Mouse (Mus musculus): Measurements from ENCODE around the gene Olfr221. TPM values are rescaled to one million over a fixed set of nuclear protein-coding genes. Genes with fewer than 3 reads are reported as not detected.
A peak's percentile ranks its signal among the peaks of the same experiment; 100 is the strongest.

The Olfr221 gene
- polyA plus RNA-seq, 2 experiments from 2014 or later, result not detected

DNA sequence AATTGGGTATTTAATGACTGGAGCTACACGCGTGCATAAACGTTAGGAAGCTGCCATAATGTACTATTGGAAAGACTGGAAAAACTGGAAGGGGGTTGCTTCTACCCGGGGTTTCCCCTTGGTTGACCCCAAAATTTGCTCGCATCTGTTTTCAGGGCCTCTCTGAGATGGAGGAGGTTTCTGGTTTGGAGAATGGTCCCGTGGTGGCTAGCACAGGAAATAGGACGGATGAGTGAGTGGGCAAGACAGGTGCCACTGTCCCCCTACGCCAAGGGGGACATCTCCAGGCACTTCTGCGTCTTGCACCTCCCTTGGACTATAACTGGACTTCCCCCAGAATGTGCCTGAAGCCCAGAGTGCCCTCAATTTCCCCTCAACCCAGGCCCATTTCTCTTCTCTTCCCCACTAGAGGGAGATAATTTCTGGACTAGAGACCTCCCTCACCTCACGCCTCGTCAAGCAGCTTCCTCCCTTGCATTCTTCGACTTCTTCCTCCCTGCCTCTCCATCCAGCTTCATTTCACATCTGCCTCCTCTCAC, 23.1 kb downstream of the Olfr221 start:
- ATAC-seq, result peak; percentile 25

DNA sequence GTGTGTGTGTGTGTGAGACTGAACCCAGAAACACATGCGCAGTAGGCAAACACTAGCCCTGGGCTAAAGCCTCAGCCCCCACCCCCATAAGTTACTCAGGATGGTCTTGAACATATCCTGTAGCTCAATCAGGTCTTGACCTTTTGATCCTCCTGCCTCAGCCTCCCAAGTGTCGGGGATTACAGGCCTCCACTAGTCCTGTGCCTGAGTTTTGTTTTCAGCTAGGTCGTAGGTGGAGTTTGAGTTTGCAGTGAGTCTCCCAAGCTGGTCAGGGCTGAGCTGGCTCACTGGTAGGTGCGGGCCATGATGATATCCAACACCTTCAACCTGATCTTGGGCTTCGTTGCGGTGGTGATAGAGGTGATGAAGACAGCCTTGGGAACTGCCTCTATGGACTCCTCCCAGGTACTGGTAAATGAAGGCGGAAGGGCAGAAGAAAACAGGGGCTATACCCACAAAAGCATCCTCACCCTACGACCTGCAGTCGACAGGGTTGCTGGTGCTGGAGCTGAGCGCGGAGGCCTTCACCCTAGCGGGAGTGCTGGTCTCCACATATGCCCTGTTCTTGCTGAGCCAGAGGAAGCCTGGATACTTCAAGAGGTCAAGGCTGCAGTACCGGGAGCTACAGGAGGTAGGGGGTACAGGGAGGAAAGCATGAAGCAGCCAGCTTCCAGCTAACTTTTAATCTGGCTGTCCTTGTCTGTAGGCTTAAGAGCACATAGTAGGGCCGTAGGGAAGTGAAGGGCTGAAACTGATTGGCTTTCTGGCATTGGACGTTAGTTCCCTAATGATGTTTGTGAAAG, 23.8 kb downstream of the Olfr221 start:
- ATAC-seq, result no peak

DNA sequence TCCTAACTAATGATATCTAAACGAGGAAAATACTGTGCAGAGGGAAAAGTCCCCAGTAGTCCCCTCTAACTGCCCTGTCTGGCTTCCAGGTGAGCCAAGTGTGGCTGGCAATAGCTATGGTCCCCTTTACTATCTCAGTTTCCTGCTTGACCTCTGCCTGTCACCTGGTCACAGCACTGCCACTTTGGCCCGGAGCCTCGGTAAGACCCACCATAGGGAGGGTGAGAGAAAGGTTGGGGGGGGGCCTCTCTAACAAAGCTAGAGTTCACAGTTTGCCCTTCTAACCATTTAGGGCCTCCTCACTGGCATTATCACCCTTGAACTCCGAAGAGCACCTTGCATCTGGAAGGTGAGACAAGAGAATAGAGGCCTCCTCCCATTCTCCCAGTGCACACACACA, 24.6 kb downstream of the Olfr221 start:
- ATAC-seq, result no peak

DNA sequence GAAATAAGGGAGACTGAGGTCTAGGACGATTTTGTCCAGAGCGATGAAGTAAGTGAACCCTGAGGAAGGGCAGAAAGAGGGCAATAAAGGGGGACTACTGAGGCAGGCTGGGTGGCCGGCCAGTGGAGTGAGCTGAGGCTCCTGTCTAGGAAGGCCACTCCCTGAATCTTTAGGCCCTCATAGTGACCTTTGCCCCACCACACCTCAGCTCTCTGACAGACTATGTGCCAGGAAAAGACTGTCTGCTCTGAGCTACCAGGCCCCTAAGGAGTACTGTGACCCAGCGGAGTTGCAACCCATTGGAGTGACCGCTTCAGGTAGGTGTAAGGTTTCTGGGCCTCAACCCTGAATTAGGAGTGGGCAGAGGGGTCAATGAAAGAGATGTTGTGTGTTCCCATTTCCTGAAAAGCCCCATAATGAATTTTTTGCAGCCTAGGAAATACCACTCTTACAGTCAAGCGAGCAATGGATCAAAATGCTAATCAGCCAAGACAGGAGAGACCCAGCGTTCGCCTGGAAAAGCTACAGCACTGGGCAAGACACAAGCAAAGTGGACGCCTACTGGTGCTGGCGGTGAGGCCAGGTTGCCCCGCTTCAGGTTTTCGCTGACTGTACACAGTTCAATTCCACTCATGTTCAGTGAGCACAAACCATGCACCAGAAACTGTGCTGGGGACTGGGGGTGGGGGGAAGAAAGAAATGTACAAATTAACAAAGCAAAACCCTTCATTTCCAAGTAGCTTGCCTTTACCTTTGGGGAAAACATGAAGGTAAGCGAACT, 25.4 kb downstream of the Olfr221 start:
- no peak for ATAC-seq

DNA sequence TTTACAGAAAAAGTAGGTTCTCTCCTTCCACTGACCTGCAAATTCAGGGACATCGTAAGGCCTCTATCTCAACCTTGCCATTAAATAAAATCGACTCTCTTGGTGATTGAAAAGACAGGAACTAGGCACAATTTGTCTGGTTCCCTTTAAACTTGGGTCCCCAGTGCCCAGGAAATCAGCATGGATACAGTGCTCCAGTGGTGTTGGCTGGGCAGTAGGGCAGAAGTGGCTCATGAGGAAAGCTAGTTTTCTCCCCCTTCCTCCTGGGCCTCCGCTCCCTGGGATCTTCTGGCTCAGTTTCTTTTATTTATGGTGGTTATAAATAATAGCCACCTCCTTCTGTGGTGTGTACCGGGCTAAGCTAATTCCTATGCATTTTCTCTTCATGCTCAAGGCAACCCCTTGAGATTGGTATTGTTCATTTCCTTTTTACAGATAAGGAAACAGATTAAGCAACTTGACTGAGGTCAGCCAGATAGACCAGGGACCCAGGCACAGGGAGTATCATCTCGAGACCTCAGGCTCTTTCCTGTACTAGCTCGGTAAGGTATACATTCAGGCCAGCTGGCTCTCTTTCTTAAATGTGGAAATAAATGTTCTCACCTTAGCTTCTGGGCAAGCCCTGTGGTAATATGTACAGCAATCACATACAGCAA, 26.7 kb downstream of the Olfr221 start, which contains the start of gene Tmem253:
Tmem253 (plus strand) TSS at position 214 of the 656 bp plus-strand sequence.
- ATAC-seq, result no peak

DNA sequence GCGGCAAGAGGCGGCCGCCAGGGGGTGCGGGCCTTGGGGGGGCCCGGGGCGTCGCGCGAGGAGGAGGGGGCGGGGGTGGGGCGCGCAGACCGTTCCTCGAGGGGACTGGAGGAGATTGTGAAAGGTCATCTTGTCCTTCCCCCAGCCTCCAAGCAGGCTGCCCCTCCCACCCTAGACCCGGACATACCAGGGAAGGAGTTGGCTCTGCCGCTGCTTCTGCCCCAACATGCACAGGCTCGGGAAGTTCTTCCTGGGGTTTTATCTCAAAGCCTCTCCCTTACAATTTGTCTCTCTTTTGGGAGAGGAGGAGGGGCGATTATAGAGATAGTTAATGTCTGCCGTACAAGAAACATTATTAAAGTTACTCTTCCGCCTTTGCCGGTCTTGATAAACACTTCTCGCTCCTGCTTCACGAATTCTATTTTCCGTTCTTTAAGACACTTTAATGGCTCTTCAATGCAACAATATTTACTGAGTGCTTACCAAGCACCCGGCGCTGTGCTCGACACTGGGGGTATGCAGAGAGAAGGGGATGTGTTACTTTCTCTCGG, 27.4 kb downstream of the Olfr221 start:
- ATAC-seq, result no peak

DNA sequence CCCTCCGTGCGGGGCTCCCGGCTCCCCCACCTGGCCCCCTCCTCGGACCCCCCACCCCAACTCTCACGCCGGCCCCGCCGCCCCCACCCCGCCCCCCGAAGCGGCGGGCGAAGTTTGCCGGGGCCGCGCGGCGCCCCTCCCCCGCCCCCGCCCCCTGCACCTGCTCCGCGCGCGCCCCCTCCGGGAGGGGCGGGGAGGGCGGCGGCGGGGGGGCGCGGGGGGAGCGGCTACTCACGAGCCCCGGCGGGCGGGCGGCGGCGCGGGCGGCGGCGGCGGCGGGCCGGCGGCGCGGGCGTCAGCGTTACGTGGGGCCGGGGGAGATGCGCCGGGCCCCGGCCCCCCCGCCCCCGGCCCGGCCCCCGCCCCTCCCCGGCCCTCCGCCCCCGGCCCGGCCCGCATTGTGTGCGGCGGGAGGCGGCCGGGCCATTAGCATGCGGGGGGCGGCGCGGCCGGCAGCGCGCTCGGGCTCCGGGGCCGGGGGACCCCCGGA, 27.9 kb downstream of the Olfr221 start:
- ATAC-seq, result no peak

DNA sequence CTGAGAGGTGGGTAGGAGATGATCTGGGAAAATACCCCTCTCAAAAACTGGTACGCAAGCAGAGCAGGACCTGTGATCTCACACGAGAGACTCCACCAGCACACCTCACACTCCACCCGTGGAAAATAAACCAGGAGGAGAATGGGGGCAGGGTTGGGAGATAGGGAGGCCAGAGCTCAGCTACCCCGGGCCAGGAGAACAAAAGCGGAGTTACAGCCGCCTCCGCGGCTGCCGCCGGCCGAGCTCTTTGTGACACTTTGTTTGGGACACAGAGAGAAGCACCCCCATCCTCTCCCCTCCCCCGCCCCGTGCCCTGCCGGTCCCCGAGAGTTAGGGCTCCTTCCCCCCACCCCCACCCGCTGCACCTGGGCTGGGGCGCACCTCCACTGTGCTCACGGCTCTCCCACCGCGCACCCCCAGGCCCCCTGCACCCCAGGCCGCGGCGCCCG, 28.5 kb downstream of the Olfr221 start:
- ATAC-seq, result peak; percentile 42

DNA sequence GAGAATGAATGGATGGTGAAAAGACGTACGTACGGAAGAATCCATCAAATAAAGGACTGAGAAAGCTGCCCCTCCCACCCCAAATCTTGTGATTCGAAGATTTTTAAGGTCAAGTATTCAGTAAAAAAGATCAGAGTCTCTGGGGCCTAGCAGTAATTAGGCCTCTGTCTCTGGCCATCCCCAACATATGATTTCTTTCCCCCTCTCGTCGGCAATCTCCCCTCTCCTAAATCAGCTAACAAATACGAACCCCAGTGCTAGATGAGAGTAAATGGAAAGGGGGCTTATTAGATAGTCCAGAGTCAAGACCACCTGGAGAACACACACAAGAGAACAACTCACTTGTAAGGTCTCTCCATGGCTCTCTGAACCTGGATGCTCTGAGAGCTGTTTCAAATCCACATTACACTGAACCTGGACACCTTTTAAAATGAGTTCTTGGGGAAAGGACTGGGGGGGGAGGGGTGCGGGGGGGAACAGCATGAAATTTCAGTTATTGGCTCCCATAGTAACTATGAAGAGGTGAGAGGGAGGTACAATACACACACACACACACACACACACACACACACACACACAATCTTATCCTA, 29.1 kb downstream of the Olfr221 start:
- no peak for ATAC-seq

DNA sequence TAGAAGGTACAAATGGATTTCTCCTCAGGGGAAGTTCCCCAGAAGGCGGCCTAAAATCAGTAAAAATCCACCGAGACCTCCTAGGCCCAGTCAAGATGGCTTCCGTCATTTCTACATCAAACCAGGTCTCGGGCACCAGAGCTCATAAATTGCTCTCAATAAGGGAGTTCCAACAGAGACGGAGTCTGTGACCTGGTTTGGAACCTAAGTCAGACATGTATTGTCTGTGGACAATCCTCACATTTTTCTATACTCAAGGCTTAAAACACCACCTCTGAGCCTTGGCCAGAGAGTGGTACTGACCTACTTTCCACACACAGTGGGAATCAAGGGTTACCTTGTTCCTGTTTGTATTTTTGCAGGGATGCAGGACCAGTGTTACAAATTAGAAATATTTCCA, 29.7 kb downstream of the Olfr221 start:
- no peak for ATAC-seq

DNA sequence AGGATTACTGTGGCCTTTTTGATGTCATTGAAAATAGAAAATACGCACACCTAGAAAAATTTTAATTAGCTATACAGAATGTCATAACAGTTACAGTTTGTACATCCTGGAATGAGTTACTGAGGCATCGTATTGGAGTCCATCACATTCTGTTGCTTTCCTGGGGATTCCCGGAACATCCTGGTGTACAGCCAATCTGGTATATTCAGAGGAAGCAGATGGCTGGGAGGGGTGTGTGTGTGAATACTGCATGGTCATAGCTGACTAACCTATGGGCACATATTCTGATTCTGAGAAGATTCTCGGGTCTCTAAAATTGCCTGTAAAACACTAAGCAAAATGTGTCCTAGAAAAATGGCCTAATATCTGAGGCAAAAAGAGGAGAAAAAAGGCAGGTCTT, 30.2 kb downstream of the Olfr221 start:
- no peak for ATAC-seq

DNA sequence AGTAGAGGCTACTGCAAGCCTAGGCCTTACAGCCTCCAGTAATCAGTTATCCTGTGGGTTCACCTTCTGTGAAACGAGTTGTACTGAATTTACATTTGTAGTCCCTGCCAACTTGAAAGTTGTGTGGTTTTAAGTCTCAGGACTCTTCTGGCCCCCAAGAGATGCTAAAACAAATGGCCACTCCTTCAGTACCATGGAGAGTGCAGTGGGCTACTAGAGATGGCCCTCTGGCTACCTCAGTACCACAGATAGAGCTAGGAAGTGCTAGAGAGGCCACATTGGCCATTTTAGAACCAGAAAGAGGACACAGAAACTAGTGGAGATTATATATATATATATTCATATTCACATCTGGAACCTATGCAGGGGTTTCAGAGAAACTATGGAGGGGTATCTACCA, 30.6 kb downstream of the Olfr221 start:
- no peak for ATAC-seq

DNA sequence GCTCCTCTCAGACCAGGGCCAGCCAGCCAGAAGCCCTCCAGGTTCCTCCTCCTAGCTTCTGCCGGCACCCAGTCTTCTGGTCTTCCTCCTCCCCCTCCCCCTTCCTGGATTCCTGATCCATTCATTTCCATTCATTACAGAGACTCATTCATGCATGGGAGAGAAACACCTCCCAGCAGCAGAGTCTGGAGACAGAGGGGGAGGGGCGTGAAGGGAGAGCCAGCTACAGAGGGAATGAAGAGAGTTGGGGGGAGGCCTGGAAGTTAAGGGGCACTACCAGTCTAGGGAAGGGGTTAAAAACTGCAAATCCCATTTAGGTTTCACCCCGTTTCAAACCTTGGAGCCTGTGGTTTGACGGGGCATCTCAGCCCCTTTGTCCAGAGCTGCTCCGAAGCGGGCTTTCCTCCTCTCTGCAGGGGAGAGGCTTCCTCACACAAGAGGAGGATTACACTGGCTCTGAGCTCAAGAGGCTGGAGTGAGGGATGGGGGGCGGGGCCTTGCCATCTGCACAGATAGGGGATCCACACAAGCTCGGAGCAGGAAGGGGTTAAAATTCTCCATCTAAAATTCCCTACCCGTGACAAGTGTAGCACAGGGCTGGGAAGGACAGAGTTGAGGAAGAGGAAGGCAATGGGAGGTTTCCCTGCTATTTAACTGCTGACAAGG, 31.7 kb downstream of the Olfr221 start:
- no peak for ATAC-seq

DNA sequence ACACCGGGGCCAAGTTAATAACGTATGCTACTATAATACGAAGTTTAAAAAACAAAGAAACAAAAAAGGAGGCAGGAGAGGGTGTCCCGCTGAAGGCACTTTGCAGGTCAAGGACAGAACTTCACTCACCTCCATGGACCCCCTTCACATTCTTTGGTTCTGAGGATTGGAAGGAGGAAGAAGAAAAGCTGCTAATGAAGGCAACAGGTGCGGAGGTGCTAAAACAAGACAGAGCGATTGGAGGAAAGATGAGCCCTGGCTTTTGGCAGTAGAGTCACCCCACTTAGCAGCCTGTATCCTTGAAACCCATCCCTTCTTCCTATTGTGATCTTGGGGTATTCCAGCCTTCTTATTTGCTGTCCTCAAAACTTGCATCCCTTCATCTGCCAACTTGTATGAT, 32.4 kb downstream of the Olfr221 start:
- ATAC-seq, result no peak

DNA sequence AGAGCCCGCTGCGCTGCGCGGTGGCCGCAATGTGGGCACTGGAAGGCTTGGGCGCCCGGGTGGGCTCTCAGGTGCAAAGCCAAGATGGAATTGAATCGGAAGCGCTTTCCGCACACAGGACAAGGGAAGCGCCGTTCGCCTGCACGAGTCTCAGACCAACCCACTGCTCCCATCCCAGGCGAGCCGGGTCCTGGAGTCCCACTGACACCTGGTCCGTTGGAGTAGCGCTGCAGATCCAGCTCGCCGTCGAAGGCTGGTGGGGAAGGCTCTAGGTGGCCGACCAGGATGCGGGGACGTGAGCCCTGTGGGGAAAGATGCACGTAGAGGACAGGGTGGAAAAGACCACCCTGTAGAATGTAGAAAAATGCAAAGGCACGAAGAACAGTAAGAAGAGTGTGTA, 32.9 kb downstream of the Olfr221 start:
- no peak for ATAC-seq

DNA sequence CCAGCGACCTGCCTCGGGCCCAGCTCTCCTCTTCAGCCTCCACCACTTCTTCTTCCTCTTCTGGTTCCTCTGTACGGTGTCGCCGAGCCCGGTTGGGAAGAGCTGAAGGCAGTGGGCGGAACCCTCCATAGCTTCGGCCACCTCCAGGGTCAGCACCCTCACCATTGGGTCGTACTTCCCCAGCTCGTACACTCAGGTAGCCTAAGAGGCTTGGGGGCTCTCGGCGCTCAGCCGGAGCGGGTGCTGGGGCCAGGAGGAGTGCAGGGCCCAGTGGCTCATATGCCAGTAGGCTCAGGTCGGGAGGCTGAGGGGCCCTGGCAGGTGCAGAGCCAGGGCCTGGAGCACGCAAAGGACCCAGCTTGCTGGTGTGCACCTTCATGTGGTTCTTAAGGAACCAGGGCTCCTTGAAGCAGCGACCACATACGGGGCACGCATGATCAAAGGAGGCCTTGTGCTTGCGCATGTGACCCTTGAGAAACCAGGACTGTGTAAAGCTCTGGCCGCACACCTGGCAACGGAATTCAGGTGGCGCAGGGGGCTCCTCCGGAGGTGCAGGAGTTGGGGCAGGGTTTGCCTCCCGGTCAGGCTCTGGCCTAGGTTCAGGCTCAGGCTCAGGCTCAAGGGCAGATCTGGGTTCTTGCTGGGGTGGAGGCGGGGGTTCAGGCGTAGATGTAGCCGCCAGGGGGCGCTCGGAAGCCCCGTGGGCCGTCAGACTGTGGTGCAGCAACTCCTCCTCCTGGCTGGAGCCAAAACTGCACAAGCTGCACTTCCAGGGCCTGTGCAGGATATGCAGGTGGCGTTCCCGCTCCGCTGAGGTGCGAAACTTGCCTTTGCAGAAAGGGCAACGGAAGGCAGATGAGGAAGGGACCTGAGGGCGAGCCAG, 33.7 kb downstream of the Olfr221 start:
- peak; percentile 78 for ATAC-seq

DNA sequence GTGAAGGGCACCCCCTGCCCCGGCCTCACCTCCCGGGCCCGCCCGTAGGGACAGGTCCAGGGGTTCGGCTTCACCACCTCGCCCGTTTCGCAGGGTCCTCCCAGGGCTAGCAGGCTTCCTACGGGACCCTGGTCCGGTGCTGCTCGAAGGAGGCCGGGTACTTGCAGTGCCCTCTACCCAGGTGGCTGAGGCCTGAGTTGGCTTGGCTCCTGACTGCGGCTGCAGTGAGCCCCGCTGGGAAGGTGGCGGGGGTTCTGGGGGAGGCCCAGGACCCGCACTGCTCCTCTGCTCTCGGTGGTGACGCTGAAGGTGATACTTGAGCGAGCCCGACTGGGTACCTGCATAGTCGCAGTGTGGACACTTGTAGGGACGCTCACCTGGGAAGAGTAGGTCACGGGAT, 35.5 kb downstream of the Olfr221 start:
- no peak for ATAC-seq

DNA sequence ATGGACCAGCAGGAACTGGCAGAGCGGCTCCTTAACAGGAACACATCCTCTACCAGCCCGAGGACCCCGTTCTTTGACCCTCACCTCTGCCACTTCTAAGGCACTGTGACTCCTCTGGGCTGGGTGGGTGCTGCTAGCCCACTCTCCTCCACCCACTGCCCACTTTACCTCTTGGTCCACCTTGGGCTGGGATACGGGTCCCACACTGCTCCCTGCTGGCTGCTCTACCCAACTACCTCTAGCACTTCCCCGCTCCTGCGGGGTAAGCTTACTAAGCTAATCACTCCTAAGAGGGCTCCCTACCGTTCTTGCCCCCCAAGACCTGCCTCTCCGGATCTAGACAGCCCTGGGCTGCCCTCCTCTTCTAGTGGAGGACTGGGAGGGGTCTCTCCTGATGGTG, 36.0 kb downstream of the Olfr221 start:
- ATAC-seq, result no peak

DNA sequence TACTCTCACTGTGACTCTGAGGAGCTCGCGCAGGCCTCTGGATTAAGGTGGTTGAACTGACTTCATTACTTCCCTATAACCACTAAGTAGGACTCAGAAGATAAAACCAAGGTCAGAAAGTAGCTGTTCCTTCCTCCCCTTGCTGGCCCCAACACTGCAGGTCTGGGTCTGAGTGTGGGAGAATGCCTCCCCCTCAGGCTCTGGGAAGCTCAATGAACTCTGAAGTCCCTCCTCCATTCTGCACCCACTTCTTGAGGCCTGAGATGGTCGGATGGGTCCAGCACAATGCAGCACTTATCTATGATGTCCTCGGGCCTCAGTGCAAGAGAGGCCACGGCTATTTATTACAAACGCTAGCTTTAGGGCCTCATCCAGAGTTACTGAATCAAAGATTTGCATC, 36.6 kb downstream of the Olfr221 start:
- no peak for ATAC-seq

DNA sequence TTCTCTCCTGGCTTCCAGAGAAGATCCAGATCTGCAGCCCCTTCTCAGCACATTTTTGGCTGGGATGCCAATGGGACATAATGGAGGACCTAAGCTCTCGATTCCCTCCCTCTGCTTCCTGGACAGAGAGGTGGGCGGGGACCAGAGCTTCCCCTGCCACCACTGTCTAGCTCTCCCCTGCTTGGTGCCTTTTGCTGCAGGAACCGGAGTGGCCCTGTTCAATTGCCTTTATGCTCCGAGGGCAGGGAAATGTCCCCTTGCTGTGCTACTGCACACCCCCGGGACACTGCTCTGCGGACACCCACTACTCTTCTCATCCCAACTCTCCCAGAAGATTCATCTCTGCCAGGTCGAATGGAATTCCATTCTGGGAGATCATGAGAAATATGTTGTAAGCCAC, 37.1 kb downstream of the Olfr221 start:
- ATAC-seq, result no peak
